Mouse (Mus musculus) forebrain, embryonic 16.5 days (tissue): ENCODE data around the gene Snx29. TPM values are rescaled to one million over a fixed set of nuclear protein-coding genes. Genes with fewer than 3 reads are reported as not detected.

Source experiments
- ATAC-seq: fragments of 200-750 bp; cut with Nextera tagmentation; 2 replicates; pipeline ENCODE4 v1.8.0; 2017; ENCODE audit warnings: mild to moderate bottlenecking, moderate library complexity
- H3K27ac ChIP-seq: fragments of 300-500 bp; sonication (generic); 2 replicates; pipeline ENCODE4 v1.5.1; 2014; ENCODE audit warnings: low read length, control low read depth
- H3K27me3 ChIP-seq: fragments of 300-500 bp; sonication (generic); replicated peaks from 2 replicates; pipeline ENCODE4 v1.6.1; 2014; ENCODE audit warnings: low read length; ENCODE audit not compliant: control insufficient read depth, insufficient read depth
- H3K36me3 ChIP-seq: fragments of 300-500 bp; sonication (generic); 2 replicates; pipeline ENCODE4 v1.6.1; 2014; ENCODE audit not compliant: control insufficient read depth, insufficient read depth
- H3K4me1 ChIP-seq: fragments of 300-500 bp; sonication (generic); replicated peaks from 2 replicates; pipeline ENCODE4 v1.6.1; 2014; ENCODE audit warnings: low read length; ENCODE audit not compliant: control insufficient read depth, insufficient read depth
- H3K4me2 ChIP-seq: fragments of 300-500 bp; sonication (generic); 2 replicates; pipeline ENCODE4 v1.6.1; 2014; ENCODE audit warnings: mild to moderate bottlenecking, low read length, control low read depth
- H3K4me3 ChIP-seq: fragments of 300-500 bp; sonication (generic); replicated peaks from 2 replicates; pipeline ENCODE4 v1.5.1; 2014; ENCODE audit warnings: mild to moderate bottlenecking, low read length, control low read depth
- H3K9ac ChIP-seq: fragments of 300-500 bp; sonication (generic); replicated peaks from 2 replicates; pipeline ENCODE4 v1.6.1; 2014; ENCODE audit warnings: low read depth, low read length, control low read depth
- H3K9me3 ChIP-seq: fragments of 300-500 bp; sonication (generic); 2 replicates; pipeline ENCODE4 v1.6.1; 2016; ENCODE audit warnings: low read length; ENCODE audit not compliant: control insufficient read depth
- WGBS: fragments of 180-500 bp; shearing (Covaris S2); extraction: QIAGEN DNeasy Blood & Tissue Kit; methylation state at CpG from one replicate; pipeline ENCODE4 v1.1.7; 2014; 5-methylcytosine and 5-hydroxymethylcytosine counted together
- polyA plus RNA-seq: library from polyadenylated mRNA; unstranded; fragments of >200 nt; fragmentation: Nextera tagmentation; extraction: Ambion mirVana; gene quantifications from 2 replicates; pipeline ENCODE4 v1.2.1, GENCODE M21; 2015

The Snx29 gene
- polyA plus RNA-seq, 1 experiment from 2014 or later, result 18.5 TPM

DNA sequence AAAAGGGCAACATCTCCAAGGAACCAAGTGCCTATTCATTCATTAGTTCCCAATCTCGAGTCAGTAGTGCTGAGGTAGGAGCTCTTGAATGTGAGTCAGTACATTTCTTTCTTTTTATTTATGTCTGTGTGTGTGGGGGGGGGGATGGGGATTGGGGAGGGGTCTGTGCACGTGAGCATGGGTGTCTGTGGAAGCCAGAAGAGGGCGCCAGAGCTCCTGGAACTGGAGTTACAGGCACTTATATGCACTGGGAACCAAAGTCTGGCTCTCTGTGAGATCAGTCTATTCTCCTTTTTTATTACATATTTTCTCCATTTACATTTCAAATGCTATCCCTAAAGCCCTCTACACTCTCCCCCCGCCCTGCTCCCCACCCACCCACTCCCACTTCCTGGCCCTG lies 461.6 kb downstream of the Snx29 start:
- Histone ChIP-seq H3K27ac (no peak overlapping the region), H3K4me3 (no peak overlapping the region), H3K9me3 (no peaks in the 10 kb centered on the region), H3K9ac (no peak overlapping the region), H3K27me3 (no peaks in the 10 kb centered on the region), H3K4me1 (no peaks in the 10 kb centered on the region; the same call in 1 of the 2 replicates), H3K36me3 (no peaks in the 10 kb centered on the region), H3K4me2 (no peak overlapping the region)
- 56% methylated on average over 4 of the region's 4 CpGs for WGBS
- no peak for ATAC-seq

DNA sequence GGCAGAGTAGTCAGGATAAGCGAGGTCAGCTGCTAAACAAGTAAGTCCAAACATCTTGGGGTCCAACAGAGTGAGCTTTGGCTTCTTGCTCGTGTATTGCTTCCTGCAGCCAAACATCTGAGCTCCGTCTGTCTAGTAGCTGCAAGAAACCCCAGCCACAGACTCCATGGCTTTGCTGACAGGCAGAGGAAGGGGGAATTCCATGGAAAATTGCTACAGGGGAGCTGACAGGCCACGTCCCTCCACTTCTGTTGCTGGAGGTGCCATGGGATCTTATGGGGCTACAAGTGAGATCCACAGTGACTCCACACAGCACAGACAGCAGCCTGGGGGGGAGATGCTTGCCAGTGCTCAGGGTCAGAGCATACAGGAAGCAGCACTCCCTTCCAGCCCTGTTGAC lies 463.1 kb downstream of the Snx29 start:
- ATAC-seq, result no peak
- WGBS, result 87% methylated on average over 4 of the region's 4 CpGs

DNA sequence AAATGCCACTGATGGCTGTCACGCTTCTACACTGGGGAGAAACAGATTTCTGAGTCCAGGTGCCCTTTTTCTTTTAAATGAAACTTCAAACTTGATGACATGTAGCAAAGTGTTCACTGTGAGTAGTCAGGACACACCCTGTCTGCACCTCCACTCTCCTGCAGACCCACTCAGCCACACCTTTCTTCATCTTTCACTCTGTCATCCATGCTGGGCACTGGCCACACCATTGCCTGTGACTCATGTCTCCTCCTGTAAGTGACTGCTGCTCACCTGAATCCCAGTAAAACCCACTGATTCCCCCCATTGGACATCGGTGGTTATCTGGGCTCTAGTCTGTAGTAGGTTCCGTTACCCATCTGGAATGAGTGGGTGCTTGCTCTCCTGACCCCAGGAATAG lies 467.8 kb downstream of the Snx29 start:
- ATAC-seq, result no peak
- 0 out of 2 replicates have a peak, but pooled peaks cover 2% of the 10 kb centered on the region for H3K9me3 ChIP-seq
- H3K4me1 ChIP-seq, result no peaks in the 10 kb centered on the region
- no peak overlapping the region for H3K4me3 ChIP-seq
- H3K27me3 ChIP-seq, result no peaks in the 10 kb centered on the region
- H3K36me3 ChIP-seq, result no peaks in the 10 kb centered on the region
- no peak overlapping the region for H3K9ac ChIP-seq
- H3K27ac ChIP-seq, result no peak overlapping the region
- no peak overlapping the region for H3K4me2 ChIP-seq
- WGBS, result 95% methylated on average over 3 of the region's 3 CpGs

More for the DNA sequence above, 463.1 kb downstream of the Snx29 start:
- Histone ChIP-seq H3K27me3 (no peaks in the 10 kb centered on the region), H3K4me3 (no peak overlapping the region), H3K9ac (no peak overlapping the region), H3K36me3 (no peaks in the 10 kb centered on the region), H3K4me2 (no peak overlapping the region), H3K4me1 (no peaks in the 10 kb centered on the region), H3K9me3 (no peaks in the 10 kb centered on the region), H3K27ac (no peak overlapping the region)

- Histone ChIP-seq H3K27ac (no peak overlapping the region), H3K9ac (no peak overlapping the region), H3K4me1 (no peaks in the 10 kb centered on the region), H3K4me2 (no peak overlapping the region), H3K36me3 (no peaks in the 10 kb centered on the region), H3K9me3 (0 out of 2 replicates have a peak, but pooled peaks cover 2% of the 10 kb centered on the region), H3K27me3 (no peaks in the 10 kb centered on the region), H3K4me3 (no peak overlapping the region)
- WGBS, result 10% methylated on average over 2 of the region's 2 CpGs
- ATAC-seq, result no peak
These were observed 470.7 kb downstream of the Snx29 start for GRCm38 (mm10) chr16:11793391-11793790.

DNA sequence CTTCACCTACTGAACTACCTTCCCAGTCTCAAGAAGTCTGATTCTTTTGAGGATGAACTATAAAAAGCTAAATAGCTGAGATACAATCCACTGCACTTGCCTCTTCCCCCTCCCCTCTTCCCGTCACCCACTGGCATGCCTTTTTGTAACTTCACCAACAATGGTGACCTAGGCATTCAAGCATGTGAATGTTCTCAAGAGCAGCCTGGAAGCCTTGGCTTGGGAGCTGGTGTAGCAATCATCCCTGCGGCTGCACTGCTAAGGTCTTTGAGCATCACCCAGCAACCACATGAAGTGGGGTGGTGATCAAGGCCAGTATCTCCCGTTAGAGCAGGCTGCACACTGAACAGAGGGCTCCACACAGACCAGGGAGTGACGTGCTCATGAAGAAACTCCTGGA lies 471.9 kb downstream of the Snx29 start:
- WGBS, result 52% methylated on average over 4 of the region's 4 CpGs

GRCm38 (mm10) chr16:11795758-11796460 lies 473.2 kb downstream of the Snx29 start:
- Histone ChIP-seq H3K27ac (no peak overlapping the region), H3K4me3 (no peak overlapping the region), H3K36me3 (no peaks in the 10 kb centered on the region), H3K9me3 (0 out of 2 replicates have a peak, but pooled peaks cover 2% of the 10 kb centered on the region), H3K4me2 (no peak overlapping the region), H3K4me1 (no peaks in the 10 kb centered on the region), H3K27me3 (no peaks in the 10 kb centered on the region), H3K9ac (no peak overlapping the region)
- no peak for ATAC-seq
- WGBS, result 84% methylated on average over 7 of the region's 7 CpGs

More for the DNA sequence above, 471.9 kb downstream of the Snx29 start:
- H3K9me3 ChIP-seq, result 0 out of 2 replicates have a peak, but pooled peaks cover 2% of the 10 kb centered on the region
- no peaks in the 10 kb centered on the region for H3K36me3 ChIP-seq
- ATAC-seq, result no peak
- H3K4me1 ChIP-seq, result no peaks in the 10 kb centered on the region
- no peak overlapping the region for H3K4me2 ChIP-seq
- H3K27ac ChIP-seq, result no peak overlapping the region
- H3K9ac ChIP-seq, result no peak overlapping the region
- H3K4me3 ChIP-seq, result no peak overlapping the region
- H3K27me3 ChIP-seq, result no peaks in the 10 kb centered on the region

DNA sequence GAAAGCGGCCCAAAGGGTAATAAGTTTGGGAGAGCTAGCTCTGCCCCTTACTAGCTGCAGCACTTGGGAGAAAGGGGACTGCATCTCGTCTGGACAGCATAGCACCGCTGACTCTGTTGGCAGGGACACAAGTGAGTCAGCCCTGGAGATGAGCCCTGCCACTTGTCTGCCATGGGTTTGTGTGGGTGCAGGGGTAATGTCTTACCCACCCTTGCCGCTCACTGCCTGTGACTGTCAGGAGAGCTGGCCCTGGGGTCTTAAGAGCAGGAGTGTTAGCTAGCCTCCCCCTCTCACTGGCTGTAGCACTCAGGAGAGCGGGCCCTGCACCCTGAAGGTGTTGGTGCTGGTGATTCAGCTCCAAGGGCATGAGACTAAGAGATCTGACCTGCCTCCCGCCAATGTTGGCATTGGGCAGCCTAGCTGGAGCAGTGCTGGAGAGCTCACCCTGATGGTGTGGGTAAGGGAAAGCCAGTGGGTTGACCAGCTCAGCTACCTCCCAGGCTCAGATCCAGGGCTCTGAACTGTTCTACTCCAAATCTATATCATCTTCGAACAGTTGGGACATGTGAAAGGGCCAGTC lies 479.3 kb downstream of the Snx29 start:
- no peak overlapping the region for H3K4me2 ChIP-seq
- 93% methylated on average over 7 of the region's 7 CpGs for WGBS

More for the DNA sequence above, 479.3 kb downstream of the Snx29 start:
- H3K9ac ChIP-seq, result no peak overlapping the region
- no peak for ATAC-seq
- H3K4me1 ChIP-seq, result no peaks in the 10 kb centered on the region
- no peak overlapping the region for H3K27ac ChIP-seq
- H3K27me3 ChIP-seq, result no peaks in the 10 kb centered on the region
- H3K4me3 ChIP-seq, result no peak overlapping the region
- no peaks in the 10 kb centered on the region for H3K36me3 ChIP-seq
- no peaks in the 10 kb centered on the region for H3K9me3 ChIP-seq

Other genes with a start within 250 kb of the Snx29 start
- gene Txndc11, start 188.3 kb upstream of the Snx29 start, polyA plus RNA-seq, result 29.8 and 33.3 TPM in 2 replicates
- 80.4 and 89.3 TPM in 2 replicates for gene Zc3h7a, start 146.5 kb upstream of the Snx29 start, polyA plus RNA-seq
- gene Rsl1d1, start 119.6 kb upstream of the Snx29 start, polyA plus RNA-seq, result 155 and 178 TPM in 2 replicates
- gene Gspt1, start 68.6 kb upstream of the Snx29 start, polyA plus RNA-seq, result 47.3 and 54.9 TPM in 2 replicates
- not detected in 2 replicates for gene Tnfrsf17, start 9.1 kb upstream of the Snx29 start, polyA plus RNA-seq